Mouse (Mus musculus) spleen, adult 2 months (tissue): Measurements from ENCODE around the gene C730034F03Rik. TPM values are rescaled to one million over a fixed set of nuclear protein-coding genes. Genes with fewer than 3 reads are reported as not detected.

Experiments used
- DNase-seq, 2 experiments: peaks; one replicate each; pipeline versions ENCODE4 v3.0.0 to v3.0.0-alpha.2; 2012 to 2021; ENCODE audit warnings: low spot score in 2 of 2, low read depth in 1 of 2
- H3K27ac ChIP-seq: fragments of 200-500 bp; 2 replicates; pipeline ENCODE4 v1.5.1; 2012; ENCODE audit warnings: low read length, inconsistent platforms; ENCODE audit not compliant: insufficient read depth
- H3K27me3 ChIP-seq: fragments of 200-500 bp; 2 replicates; pipeline ENCODE4 v1.6.1; 2012; ENCODE audit warnings: mild to moderate bottlenecking, moderate library complexity, low read length, inconsistent platforms; ENCODE audit not compliant: control insufficient read depth, insufficient read depth
- H3K36me3 ChIP-seq: fragments of 200-500 bp; 2 replicates; pipeline ENCODE4 v1.6.1; 2012; ENCODE audit warnings: mild to moderate bottlenecking, low read length, inconsistent platforms; ENCODE audit not compliant: control insufficient read depth, insufficient read depth
- H3K4me1 ChIP-seq: fragments of 200-500 bp; 2 replicates; pipeline ENCODE4 v1.6.1; 2011; ENCODE audit warnings: inconsistent platforms; ENCODE audit not compliant: control insufficient read depth, insufficient read depth, insufficient read length
- H3K4me3 ChIP-seq: fragments of 200-500 bp; 2 replicates; pipeline ENCODE4 v1.5.1; 2011; ENCODE audit warnings: mild to moderate bottlenecking, inconsistent platforms; ENCODE audit not compliant: insufficient read depth, insufficient read length; ENCODE audit errors: extremely low read depth
- CTCF ChIP-seq: fragments of 200-500 bp; IDR thresholded peaks from 2 replicates; pipeline ENCODE4 v1.5.1; 2011; ENCODE audit warnings: mild to moderate bottlenecking, inconsistent platforms; ENCODE audit not compliant: insufficient read depth, insufficient read length, insufficient replicate concordance; ENCODE audit errors: extremely low read depth
- POLR2A ChIP-seq: fragments of 200-500 bp; IDR thresholded peaks from 2 replicates; pipeline ENCODE4 v1.6.1; 2011; ENCODE audit warnings: low read depth, low read length, inconsistent platforms
- WGBS: fragments of 180-500 bp; shearing (Covaris S2); methylation state at CpG from one replicate; pipeline ENCODE4 v1.1.7; 2018; 5-methylcytosine and 5-hydroxymethylcytosine counted together
- polyA plus RNA-seq: library from polyadenylated mRNA; depleted of rRNA; stranded (reverse); fragments of >200 nt; gene quantifications from 2 replicates; pipeline ENCODE4 v1.2.3, GENCODE M21; 2012

The C730034F03Rik gene
- polyA plus RNA-seq, 1 experiment = 0.82 TPM

DNA sequence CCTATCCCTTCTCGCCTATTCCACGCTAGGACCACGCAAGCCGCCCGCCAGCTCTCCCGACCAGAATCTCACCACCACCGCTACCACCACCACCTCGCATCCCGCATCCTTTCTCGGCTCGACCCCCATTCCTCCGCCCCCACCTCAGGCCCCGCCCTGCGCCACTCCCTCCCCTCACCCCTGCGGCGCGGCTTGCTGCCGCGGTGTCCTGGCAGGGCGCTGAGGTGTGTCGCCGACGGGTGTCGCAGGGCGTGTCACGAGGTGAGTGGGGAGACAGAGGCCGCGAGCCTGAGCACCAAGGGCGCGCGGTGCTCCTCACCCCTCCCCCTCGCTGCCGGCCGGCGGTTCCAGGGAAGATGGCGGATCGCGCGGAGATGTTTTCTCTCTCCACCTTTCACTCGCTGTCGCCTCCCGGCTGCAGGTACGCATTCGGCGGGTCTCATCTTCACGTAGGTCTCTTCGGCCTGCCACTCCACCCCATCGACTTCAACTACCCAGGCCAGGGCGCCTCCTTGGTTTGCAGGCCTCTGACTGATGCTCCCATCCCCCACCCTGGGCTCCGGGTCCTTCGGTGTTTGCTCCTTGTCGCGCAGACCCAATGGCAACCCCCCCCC, 24.6 kb downstream of the C730034F03Rik start, which contains the start of gene Mapk8ip2:
Gene Mapk8ip2, plus strand, starts transcription at position 49 of the 614 bp plus-strand sequence.
- TF ChIP-seq CTCF = no peak
- no peak for TF ChIP-seq POLR2A
- Histone ChIP-seq H3K27ac (no peak within 1 kb of the TSS), H3K4me3 (no peak within 1 kb of the TSS), H3K36me3 (no peaks in the 10 kb centered on the region), H3K27me3 (peaks cover 9% of the 10 kb centered on the region), H3K4me1 (peaks cover 11% of the 10 kb centered on the region)
- no peak for DNase-seq
- 6% methylated on average over 53 of the region's 53 CpGs for WGBS

DNA sequence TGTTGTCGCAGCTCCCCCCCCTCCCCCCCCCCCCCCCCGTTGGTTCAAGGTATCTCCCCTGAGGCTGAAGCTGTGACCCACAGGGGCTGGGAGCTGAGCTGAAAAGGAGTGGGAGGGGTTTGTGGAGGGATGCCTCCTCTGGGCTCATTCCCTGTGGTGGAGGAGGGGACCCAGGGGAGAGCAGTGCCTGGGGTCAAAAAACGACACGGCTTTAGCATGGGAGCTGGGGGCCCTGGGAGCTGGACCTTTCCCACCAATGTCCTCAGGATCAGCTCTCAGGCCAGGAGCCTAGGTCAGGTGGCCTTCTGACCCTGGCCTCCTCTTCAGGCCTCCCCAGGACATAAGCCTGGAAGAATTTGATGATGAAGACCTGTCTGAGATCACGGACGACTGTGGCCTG, 25.5 kb downstream of the C730034F03Rik start:
- Histone ChIP-seq H3K27me3 (peaks cover 9% of the 10 kb centered on the region), H3K36me3 (no peaks in the 10 kb centered on the region), H3K4me3 (no peak overlapping the region), H3K4me1 (peaks cover 13% of the 10 kb centered on the region), H3K27ac (no peak overlapping the region)
- TF ChIP-seq POLR2A = no peak
- no peak for TF ChIP-seq CTCF
- DNase-seq = no peak
- 42% methylated on average over 4 of the region's 6 CpGs for WGBS

GRCm38 (mm10) chr15:89455642-89456041, 26.3 kb downstream of the C730034F03Rik start:
- H3K4me1 ChIP-seq = peaks cover 13% of the 10 kb centered on the region
- H3K27ac ChIP-seq = no peak overlapping the region
- no peaks in the 10 kb centered on the region for H3K36me3 ChIP-seq
- 73% methylated on average over 6 of the region's 6 CpGs for WGBS
- TF ChIP-seq POLR2A (no peak), CTCF (no peak)
- H3K27me3 ChIP-seq = peaks cover 9% of the 10 kb centered on the region
- DNase-seq = no peak
- no peak overlapping the region for H3K4me3 ChIP-seq

DNA sequence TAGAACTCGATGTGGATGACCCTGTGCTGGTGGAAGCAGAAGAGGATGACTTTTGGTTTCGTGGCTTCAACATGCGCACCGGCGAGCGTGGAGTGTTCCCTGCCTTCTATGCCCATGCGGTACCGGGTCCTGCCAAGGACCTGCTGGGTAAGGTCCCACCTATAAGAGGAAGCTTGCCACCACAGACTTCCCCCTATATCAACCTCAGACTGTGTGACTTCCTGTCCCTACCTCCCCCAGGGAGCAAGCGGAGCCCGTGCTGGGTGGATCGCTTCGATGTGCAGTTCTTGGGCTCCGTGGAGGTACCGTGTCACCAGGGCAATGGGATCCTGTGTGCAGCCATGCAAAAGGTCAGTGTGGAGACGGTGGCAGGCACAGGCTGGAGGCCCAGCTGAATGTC, 29.6 kb downstream of the C730034F03Rik start:
- H3K36me3 ChIP-seq = no peaks in the 10 kb centered on the region
- peaks cover 3% of the 10 kb centered on the region for H3K27me3 ChIP-seq
- DNase-seq = no peak
- TF ChIP-seq POLR2A (no peak), CTCF (no peak)
- H3K27ac ChIP-seq = no peak overlapping the region
- WGBS = 8% methylated on average over 15 of the region's 15 CpGs
- H3K4me3 ChIP-seq = no peak overlapping the region; the same call in 1 of the 2 replicates
- H3K4me1 ChIP-seq = peaks cover 8% of the 10 kb centered on the region

DNA sequence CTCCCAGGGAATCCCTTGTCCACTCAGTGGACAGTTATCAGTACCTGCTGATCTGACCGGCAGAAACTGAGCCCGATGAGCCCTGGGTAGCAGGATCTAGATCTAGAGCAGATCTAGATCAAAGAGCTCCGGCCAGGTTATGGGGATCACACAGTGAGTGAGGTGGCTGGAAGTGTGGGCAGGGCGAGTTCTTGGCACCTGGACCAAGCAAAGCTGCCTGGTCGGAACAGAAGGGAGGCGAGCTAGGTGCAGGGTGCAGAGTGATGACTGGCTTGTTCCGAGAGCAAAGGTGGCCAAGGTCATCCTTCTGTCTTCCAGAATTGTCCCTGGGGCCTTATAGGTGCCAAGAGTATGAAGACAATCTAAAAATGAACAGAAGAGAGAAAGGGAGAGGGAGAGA, 30.4 kb downstream of the C730034F03Rik start:
- H3K27ac ChIP-seq = no peak overlapping the region
- no peaks in the 10 kb centered on the region for H3K36me3 ChIP-seq
- 81% methylated on average over 7 of the region's 7 CpGs for WGBS
- H3K4me1 ChIP-seq = peaks cover 6% of the 10 kb centered on the region; the same call in 1 of the 2 replicates
- H3K4me3 ChIP-seq = no peak overlapping the region
- H3K27me3 ChIP-seq = no peaks in the 10 kb centered on the region
- no peak for TF ChIP-seq POLR2A
- no peak for TF ChIP-seq CTCF
- no peak for DNase-seq

GRCm38 (mm10) chr15:89460298-89460697, 30.9 kb downstream of the C730034F03Rik start:
- DNase-seq = no peak
- WGBS = 79% methylated on average over 10 of the region's 10 CpGs
- Histone ChIP-seq H3K36me3 (no peaks in the 10 kb centered on the region), H3K27me3 (0 out of 2 replicates have a peak, but pooled peaks cover 1% of the 10 kb centered on the region), H3K27ac (no peak overlapping the region), H3K4me1 (peaks cover 6% of the 10 kb centered on the region; the same call in 1 of the 2 replicates), H3K4me3 (no peak overlapping the region)
- no peak for TF ChIP-seq POLR2A
- no peak for TF ChIP-seq CTCF

GRCm38 (mm10) chr15:89461321-89461720, 31.9 kb downstream of the C730034F03Rik start:
- no peak overlapping the region for H3K4me3 ChIP-seq
- 0 out of 2 replicates have a peak, but pooled peaks cover 1% of the 10 kb centered on the region for H3K27me3 ChIP-seq
- DNase-seq = no peak

More at GRCm38 (mm10) chr15:89461321-89461720, 31.9 kb downstream of the C730034F03Rik start:
- no peak overlapping the region for H3K27ac ChIP-seq
- whole genome bisulfite sequencing = 85% methylated on average over 15 of the region's 15 CpGs
- peaks cover 6% of the 10 kb centered on the region; the same call in 1 of the 2 replicates for H3K4me1 ChIP-seq
- H3K36me3 ChIP-seq = no peaks in the 10 kb centered on the region
- TF ChIP-seq CTCF (no peak), POLR2A (no peak)
